In genomic region chr11:68114202-68114601, GRCm38 (mm10) we compare ENCODE assay signal across 11 mouse cellular contexts.
DNase-seq lines count a peak whose midpoint lies in the region; ATAC-seq and TF ChIP-seq lines count a peak whose summit lies in the region.
"Had no signal": no experiment of that assay in that cellular context is flagged by ENCODE, and none has a peak within 500 bp of the region (broad histone marks: within the 10 kb centered on the region; RNA-seq: fewer than 3 reads in every experiment).

No protein-coding gene starts in this region.

- 16% methylated on average over 6 of the region's 6 CpGs for WGBS in forebrain, embryonic 13.5 days
- WGBS in forebrain, embryonic 15.5 days, result 18% methylated on average over 6 of the region's 6 CpGs
- 15% methylated on average over 6 of the region's 6 CpGs for whole genome bisulfite sequencing in midbrain, embryonic 14.5 days

- no peak for DNase-seq in layer of hippocampus, adult 2 months (ENCODE audit: low spot score in 2 of 2)
- DNase-seq in layer of hippocampus, adult 18-20 months (ENCODE audit: low spot score in 2 of 2), result no peak
- peak; percentile 34 for DNase-seq in embryo, embryonic 10.5 days (ENCODE audit: low spot score)
- DNase-seq in midbrain, embryonic 14.5 days, result peak; percentile 21
- DNase-seq: right cerebral cortex, postnatal 4 days had no signal

- H3K9ac ChIP-seq in forebrain, embryonic 13.5 days, result no peak overlapping the region
- H3K9ac ChIP-seq in forebrain, embryonic 15.5 days (replicated peaks), result no peak overlapping the region
- no peak overlapping the region for H3K9ac ChIP-seq in midbrain, embryonic 14.5 days (replicated peaks; ENCODE audit: low read length)

- no peaks in the 10 kb centered on the region for H3K27me3 ChIP-seq in forebrain, embryonic 13.5 days
- no peaks in the 10 kb centered on the region for H3K27me3 ChIP-seq in forebrain, embryonic 15.5 days
- H3K27me3 ChIP-seq in midbrain, embryonic 14.5 days (ENCODE audit: control insufficient read depth, insufficient read depth, low read length), result no peaks in the 10 kb centered on the region

- H3K4me3 ChIP-seq in forebrain, embryonic 13.5 days, result no peak overlapping the region
- H3K4me3 ChIP-seq in forebrain, embryonic 15.5 days, result no peak overlapping the region
- H3K4me3 ChIP-seq in layer of hippocampus, adult 2 months, result no peak overlapping the region
- H3K4me3 ChIP-seq in midbrain, embryonic 14.5 days (replicated peaks; ENCODE audit: low read depth, low read length), result no peak overlapping the region
- H3K4me3 ChIP-seq: myocyte had no signal

- TF ChIP-seq CTCF in layer of hippocampus, adult 2 months (conservative IDR thresholded peaks at IDR 0.05), result peak; percentile 56

- H3K4me2 ChIP-seq in forebrain, embryonic 13.5 days, result peak overlapping the region; percentile 33
- no peak overlapping the region for H3K4me2 ChIP-seq in forebrain, embryonic 15.5 days (replicated peaks)
- H3K4me2 ChIP-seq in midbrain, embryonic 14.5 days (ENCODE audit: low read length), result 0 out of 2 replicates have a peak overlapping the region, but pooled peaks have one; percentile 15

- H3K27ac ChIP-seq in forebrain, embryonic 13.5 days, result peak overlapping the region; percentile 57; the same call in 1 of the 2 replicates
- H3K27ac ChIP-seq in forebrain, embryonic 15.5 days (replicated peaks), result no peak overlapping the region
- H3K27ac ChIP-seq in layer of hippocampus, adult 2 months, result no peak overlapping the region
- H3K27ac ChIP-seq in midbrain, embryonic 14.5 days (replicated peaks; ENCODE audit: low read depth, low read length), result peak overlapping the region; percentile 52

- no peak for ATAC-seq in forebrain, embryonic 13.5 days
- ATAC-seq in forebrain, embryonic 15.5 days (replicated peaks), result no peak
- no peak for ATAC-seq in midbrain, embryonic 14.5 days (ENCODE audit: low FRiP score, low TSS enrichment)
- no peak for ATAC-seq in granulocyte monocyte progenitor cell, adult 5-6 weeks (replicated peaks; ENCODE audit: poor library complexity, severe bottlenecking)
- no peak for ATAC-seq in megakaryocyte progenitor cell, adult 5-6 weeks (replicated peaks; ENCODE audit: poor library complexity)
- ATAC-seq: CD4-positive, CD25-positive, alpha-beta regulatory T cell, adult 4 months had no signal

- peaks cover 14% of the 10 kb centered on the region for H3K4me1 ChIP-seq in forebrain, embryonic 13.5 days
- peaks cover 14% of the 10 kb centered on the region for H3K4me1 ChIP-seq in forebrain, embryonic 15.5 days
- H3K4me1 ChIP-seq in midbrain, embryonic 14.5 days (ENCODE audit: control insufficient read depth, insufficient read depth, low read length), result peaks cover 12% of the 10 kb centered on the region

- no peaks in the 10 kb centered on the region for H3K9me3 ChIP-seq in forebrain, embryonic 13.5 days (replicated peaks)
- no peaks in the 10 kb centered on the region for H3K9me3 ChIP-seq in forebrain, embryonic 15.5 days
- no peaks in the 10 kb centered on the region for H3K9me3 ChIP-seq in midbrain, embryonic 14.5 days (ENCODE audit: control insufficient read depth, low read length)

- H3K36me3 ChIP-seq in forebrain, embryonic 13.5 days (ENCODE audit: poor library complexity, severe bottlenecking), result no peaks in the 10 kb centered on the region
- H3K36me3 ChIP-seq in forebrain, embryonic 15.5 days, result no peaks in the 10 kb centered on the region
- H3K36me3 ChIP-seq in midbrain, embryonic 14.5 days (ENCODE audit: control insufficient read depth, insufficient read depth, low read length), result no peaks in the 10 kb centered on the region

Comparison
In these comparisons a context has a peak if more than half of its experiments do, and no peak if none do; other contexts are left out.
1. H3K27ac ChIP-seq: peak in forebrain, embryonic 13.5 days (single experiment) and midbrain, embryonic 14.5 days (single experiment); none in forebrain, embryonic 15.5 days (single experiment) and layer of hippocampus, adult 2 months (single experiment).
2. DNase-seq: peak in embryo, embryonic 10.5 days (single experiment) and midbrain, embryonic 14.5 days (single experiment); none in layer of hippocampus, adult 2 months (0 of 2) and layer of hippocampus, adult 18-20 months (0 of 2).